Mouse (Mus musculus): ENCODE results near the gene Calml4.

GRCm38 (mm10) chr9:62877825-62878224 is 19.9 kb downstream of the Calml4 start:
- TF ChIP-seq POLR2A (IDR thresholded peaks at IDR 0.05; ENCODE audit: borderline replicate concordance, control insufficient read depth, low read depth, low read length) (no peak), CTCF (IDR thresholded peaks at IDR 0.05; ENCODE audit: control insufficient read depth, insufficient read depth, low read length) (no peak)

All from bone marrow, adult 2 months (tissue).